Mouse (Mus musculus): ENCODE data around the gene Grik4.

Gene Grik4

GRCm38 (mm10) chr9:42503709-42504108 lies 440.6 kb downstream of the Grik4 start:
- no peak for DNase-seq (ENCODE audit: low read depth, low spot score)

GRCm38 (mm10) chr9:42496296-42496695 lies 448.0 kb downstream of the Grik4 start:
- DNase-seq (ENCODE audit: low read depth, low spot score): no peak

- no peak for DNase-seq (ENCODE audit: low read depth, low spot score)
These were observed 452.5 kb downstream of the Grik4 start for GRCm38 (mm10) chr9:42491780-42492179.

GRCm38 (mm10) chr9:42490589-42491382 lies 453.5 kb downstream of the Grik4 start:
- DNase-seq (ENCODE audit: low read depth, low spot score): no peak

- no peak for DNase-seq (ENCODE audit: low read depth, low spot score)
These were observed 456.2 kb downstream of the Grik4 start for GRCm38 (mm10) chr9:42488071-42488470.

- DNase-seq (ENCODE audit: low read depth, low spot score): no peak
These were observed 457.4 kb downstream of the Grik4 start for GRCm38 (mm10) chr9:42486913-42487312.

- DNase-seq (ENCODE audit: low read depth, low spot score): no peak
These were observed 459.6 kb downstream of the Grik4 start for GRCm38 (mm10) chr9:42484667-42485066.

GRCm38 (mm10) chr9:42482944-42483343 lies 461.3 kb downstream of the Grik4 start:
- no peak for DNase-seq (ENCODE audit: low read depth, low spot score)

GRCm38 (mm10) chr9:42476166-42476565 lies 468.1 kb downstream of the Grik4 start:
- DNase-seq (ENCODE audit: low read depth, low spot score): no peak

GRCm38 (mm10) chr9:42474244-42474643 lies 470.0 kb downstream of the Grik4 start:
- no peak for DNase-seq (ENCODE audit: low read depth, low spot score)

- DNase-seq (ENCODE audit: low read depth, low spot score): peak; percentile 80
These were observed 472.2 kb downstream of the Grik4 start for GRCm38 (mm10) chr9:42471921-42472747.

- no peak for DNase-seq (ENCODE audit: low read depth, low spot score)
These were observed 473.1 kb downstream of the Grik4 start for GRCm38 (mm10) chr9:42471214-42471613.

- no peak for DNase-seq (ENCODE audit: low read depth, low spot score)
These were observed 475.0 kb downstream of the Grik4 start for GRCm38 (mm10) chr9:42469323-42469722.

- DNase-seq (ENCODE audit: low read depth, low spot score): no peak
These were observed 475.9 kb downstream of the Grik4 start for GRCm38 (mm10) chr9:42468360-42468759.

Data from retina, adult 2 months (tissue).